Mouse (Mus musculus): ENCODE results near the gene Ptk6.
"Not testable (repeated sequence)": the region's sequence is repeated elsewhere in the genome, so short reads cannot be mapped to it uniquely, and the experiment has no call there.

The Ptk6 gene

DNA sequence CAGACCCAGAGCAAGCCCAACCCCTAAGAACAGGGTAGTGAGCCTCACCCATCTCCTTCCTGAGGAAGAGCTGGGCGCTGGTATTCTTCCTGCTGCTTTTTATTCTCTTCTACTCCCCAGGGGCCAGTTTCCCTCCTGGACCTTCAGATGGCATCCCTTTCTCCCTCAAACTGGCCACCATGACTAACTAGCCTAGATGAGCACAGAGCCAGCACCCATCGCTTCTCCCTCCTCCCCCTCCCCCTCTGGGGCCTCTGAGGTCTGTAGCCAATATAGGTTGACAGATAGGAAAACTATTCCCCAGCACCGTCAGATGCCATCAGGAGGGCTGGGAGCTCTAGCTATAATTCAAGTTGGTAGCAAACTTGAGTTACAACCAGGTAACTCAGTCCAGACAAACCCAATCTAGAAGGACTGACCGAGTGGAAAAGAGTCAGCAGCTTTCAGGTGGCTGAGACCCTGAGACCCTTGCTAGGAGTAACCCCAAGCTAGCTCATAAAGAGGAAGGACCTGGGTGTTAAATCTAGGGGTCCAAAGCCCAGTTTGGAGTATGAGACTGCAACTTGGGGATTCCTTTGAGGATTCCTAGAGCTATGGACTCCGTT lies 16.4 kb upstream of the Ptk6 start:
- peak in 1 of 2 experiments; percentile 15 for DNase-seq

DNA sequence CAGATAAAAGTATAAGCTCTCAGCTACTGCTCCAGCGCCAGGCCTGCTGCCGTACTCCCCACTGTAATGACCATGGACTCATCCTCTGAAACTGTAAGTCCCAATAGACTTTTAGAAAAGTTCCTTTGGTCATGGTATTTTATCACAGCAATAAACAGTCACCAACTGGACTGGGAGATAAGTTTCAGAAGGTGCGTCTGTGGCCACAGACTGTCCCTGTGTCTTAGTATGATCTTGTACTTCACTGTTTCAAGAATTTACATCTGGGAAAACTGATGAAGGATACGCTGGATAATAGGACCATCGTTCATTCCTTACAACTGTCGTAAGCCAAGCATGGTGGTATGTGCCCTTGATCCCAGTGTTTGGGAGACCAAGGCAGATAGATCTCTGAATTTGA lies 13.4 kb upstream of the Ptk6 start:
- DNase-seq = no peak

DNA sequence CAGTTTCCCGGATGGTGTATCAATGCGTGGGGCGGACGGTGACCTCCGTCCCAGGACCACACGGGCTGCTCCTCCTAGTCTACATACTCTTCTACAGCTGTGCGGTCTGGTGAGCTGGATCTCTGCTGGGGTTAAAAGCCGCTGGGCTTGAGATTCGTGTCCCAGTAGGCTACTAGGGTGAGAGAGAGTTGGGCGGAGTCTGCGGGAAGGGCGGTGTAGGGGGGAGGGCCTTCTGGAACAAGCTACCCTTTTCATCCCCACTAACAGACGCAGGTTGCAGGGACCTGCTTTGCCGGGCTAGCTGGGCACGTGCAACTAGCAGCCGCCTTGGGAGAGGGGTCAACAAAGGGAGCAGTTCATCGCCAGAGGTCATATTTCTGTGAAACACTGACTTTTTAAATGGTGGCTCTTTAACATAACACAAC lies 10.4 kb upstream of the Ptk6 start, which contains the start of gene Srms:
Gene Srms (minus strand): TSS at position 165 of the 425 bp plus-strand sequence.
- peak; percentile 61 to 72 for DNase-seq

DNA sequence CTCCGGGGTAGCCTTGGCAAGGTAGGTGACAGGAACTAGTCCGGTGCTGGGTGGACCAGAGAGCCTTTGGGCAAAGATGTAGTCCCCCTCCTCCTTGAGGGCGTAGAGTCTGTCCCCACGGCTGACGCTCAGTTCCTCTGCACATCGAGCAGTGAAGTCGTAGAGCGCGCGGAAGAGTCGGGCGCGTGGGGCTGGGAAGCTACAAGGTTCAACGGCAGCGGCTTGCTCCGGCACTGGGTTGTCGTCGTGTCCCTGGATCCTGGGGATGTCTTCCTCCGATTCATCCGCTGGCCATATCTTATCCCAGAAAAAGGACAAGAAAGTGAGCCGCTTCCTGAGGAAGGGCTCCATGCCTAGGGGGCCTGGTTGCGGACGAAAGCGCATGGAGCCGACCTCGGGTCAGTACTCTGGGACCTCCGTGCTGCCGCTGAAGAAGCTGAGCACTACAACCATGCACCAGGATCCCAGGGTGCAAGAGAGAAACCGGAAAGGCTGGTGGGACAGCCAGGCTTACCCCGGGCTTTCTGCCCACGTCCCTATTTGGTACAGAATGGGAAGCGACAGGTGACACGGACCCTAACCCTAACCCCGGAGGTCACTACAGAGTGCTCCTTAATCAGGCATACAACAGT lies 9.9 kb upstream of the Ptk6 start:
- DNase-seq = peak; percentile 17 to 43

DNA sequence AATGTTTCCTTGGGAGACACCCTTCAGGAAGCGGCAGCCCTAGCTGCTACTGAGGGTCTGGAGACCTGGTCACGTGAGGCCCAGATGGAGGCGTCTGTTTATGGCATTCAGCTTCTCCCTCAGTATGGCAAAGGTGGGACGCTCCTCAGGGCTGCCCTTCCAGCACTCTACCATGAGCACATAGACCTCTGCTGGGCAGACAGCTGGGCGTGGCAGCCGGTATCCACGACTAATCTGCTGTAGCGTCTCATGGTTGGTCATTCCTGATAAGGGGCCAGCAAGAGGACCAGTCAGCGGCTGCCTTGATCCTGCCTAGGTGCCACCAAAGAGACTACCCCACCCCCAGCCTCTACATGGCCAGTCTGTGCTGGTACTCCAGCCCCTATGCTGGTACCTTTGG lies 3.5 kb upstream of the Ptk6 start:
- peak in 1 of 2 experiments; percentile 24 for DNase-seq

DNA sequence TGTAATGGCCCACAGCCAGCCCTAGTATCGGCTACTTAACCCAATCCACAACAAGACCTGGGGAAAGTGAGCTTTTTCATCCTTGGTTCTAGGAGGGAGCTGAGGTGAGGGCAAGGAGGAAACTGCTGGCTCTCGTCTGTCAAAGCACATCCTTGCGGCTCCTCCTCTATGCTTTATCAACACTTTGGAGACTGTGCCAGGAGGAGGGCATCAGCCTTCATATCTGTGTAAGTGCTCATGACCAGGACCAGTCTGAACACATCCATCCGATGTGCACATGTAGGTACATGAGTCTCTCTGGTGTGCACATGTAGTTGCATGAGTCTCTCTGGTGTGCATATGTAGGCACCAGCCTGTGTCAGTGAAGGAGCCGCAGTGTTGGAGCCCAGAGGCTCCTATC lies 3.1 kb upstream of the Ptk6 start:
- DNase-seq = no peak

DNA sequence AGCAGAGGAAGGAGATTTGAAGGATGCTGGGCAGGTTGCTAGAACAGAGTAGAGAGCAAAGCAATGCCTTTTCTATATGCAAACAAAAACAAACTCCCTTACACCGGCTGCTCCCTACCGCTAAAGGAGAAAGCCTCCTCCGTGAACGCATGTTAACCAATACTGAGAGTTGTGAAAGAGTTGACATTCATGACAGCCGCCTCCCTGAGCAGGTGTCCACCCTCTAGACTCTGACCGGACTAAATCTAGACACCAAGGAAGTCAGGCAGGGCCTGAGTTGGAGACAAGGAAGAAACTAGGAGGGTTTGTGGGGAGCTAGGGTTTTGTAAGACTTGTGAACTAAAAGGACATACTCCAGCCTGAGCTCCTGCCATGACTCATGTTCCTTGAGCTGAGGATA lies 297 bp upstream of the Ptk6 start:
- DNase-seq = no peak

DNA sequence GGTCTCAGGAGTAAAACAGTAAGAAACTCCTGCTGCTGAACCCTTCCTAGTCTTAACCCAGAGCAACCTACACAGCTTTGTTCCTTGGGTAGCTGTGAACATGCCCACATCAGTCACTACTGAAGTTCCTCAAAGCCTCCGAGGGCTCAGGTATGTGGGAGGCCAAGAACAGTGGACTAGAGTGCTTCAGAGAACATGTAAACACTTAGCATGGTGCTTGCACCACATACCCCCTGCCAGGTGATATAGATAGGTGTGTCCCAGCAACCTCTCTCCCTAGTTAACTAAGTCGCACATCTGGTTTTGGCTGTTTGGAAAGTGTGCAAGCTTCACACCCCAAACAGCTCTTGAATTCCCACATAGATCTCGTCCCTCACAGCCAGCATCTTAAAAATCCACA lies 983 bp downstream of the Ptk6 start:
- no peak for DNase-seq

DNA sequence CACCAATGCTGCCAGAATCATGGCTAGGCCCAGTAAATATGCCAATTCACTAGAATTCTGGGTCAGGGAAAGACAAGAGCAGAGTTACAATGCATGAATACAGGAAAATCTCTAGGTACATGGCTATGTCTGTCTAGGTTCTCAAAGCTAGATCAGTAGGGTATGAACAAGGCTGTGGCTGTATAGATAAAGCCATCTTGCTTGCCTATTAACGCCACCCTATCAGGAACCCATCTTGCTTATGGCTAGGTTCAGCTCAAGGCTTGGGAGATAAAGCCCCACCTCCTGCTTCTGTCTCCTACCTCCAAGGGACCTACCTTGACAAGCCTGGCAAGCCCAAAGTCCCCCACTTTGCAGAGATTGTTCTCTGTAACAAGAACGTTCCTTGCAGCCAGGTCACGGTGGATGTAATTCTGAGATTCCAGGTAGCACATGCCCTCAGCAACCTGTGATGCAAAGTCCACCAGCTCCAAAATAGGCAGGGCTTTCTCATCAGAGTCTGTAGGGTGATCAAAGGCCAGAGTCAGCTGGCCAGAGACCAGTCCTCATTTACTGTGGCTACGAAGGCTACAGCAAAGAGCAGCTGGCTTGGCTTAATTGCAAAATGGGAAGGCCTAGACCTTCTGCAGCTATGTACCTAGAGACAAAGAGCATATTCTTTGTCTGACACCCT lies 5.8 kb downstream of the Ptk6 start:
- peak; percentile 54 to 73 for DNase-seq

DNA sequence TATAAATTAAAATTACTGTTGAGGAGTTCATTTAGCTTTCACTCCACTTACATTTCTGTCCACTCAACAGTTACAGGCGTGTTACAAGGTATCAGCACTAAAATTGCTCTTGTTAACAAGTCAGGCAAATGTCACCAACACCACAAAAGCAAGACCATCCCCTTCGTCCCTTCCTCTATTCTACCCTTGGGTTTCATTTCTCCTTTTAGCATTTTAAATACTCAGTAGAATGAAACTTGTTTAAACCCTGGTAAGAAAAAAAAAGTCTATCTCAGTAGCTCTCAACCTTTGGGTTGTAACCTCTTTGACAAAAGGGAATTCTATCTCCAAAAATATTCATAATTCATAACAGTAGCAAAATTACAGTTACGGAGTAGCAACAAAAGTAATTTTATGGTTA lies 9.5 kb downstream of the Ptk6 start:
- no peak for DNase-seq

DNA sequence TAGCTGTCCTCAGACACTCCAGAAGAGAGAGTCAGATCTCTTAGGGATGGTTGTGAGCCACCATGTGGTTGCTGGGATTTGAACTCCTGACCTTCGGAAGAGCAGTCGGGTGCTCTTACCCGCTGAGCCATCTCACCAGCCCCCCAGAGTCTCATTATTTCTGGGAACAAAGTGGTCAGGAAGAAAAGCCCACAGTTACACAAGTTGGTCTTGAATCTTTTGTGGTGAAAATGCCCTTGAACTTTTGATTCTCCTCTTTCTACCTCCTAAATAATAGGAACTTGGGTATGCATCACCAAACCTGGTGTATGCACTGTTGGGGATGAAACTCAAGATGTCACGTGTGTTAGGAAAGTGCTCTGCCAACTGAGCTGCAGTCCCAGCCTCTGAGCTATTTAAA lies 10.7 kb downstream of the Ptk6 start:
- DNase-seq = no peak

DNA sequence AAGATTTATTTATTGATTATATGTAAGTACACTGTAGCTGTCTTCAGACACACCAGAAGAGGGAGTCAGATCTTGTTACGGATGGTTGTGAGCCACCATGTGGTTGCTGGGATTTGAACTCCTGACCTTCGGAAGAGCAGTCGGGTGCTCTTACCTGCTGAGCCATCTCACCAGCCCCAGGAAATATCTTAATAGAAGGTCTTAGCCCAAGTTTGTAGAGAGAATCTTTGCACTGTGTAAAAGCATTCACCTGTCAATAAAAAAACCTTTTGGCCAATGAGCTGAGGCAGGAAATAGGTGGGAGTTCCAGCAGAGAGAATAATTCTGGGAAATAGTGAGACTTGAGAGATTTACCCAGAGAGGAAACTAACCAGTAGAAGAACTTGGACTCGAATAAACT lies 11.2 kb downstream of the Ptk6 start:
- not testable (repeated sequence) for DNase-seq

DNA sequence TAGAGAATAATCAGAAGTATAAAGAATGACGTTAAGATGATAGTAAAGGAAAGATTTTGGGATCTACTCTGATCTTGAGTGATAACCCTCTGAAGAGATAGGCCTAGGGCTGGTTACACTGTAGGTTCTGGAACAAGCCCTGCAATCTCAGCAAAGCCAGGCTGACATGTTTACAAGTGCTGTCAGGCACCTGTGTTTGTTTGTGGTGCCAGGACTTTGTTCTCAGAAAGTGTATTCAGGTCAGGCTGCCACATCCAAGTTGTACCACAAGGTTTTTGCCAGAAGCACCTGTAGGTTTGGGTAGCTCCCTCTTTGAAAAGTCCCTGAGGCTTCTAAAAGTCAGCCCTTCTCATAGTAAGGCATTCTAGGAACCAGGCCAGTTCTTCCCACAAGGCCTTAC lies 13.3 kb downstream of the Ptk6 start:
- no peak for DNase-seq

DNA sequence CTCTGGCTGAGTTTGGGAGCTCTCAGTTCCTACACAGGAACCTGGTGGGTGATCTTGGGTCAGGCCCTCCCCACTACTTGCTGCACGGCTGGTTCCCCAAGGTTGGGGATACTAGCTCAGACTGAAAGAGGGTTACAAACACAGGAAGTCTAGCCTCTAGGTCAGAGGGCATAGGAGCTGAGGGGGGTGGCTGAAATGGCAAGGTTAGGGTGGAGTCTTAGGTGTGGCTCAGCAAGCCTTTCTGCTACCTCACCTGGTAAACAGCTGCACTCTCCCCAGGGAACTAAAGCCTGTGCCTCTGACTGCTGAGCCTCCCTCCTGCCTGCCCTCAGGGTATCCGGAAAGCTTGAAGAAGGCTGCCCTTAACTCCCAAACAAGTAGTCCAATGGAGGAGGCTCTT lies 13.9 kb downstream of the Ptk6 start:
- DNase-seq = peak in 1 of 2 experiments; percentile 4

DNA sequence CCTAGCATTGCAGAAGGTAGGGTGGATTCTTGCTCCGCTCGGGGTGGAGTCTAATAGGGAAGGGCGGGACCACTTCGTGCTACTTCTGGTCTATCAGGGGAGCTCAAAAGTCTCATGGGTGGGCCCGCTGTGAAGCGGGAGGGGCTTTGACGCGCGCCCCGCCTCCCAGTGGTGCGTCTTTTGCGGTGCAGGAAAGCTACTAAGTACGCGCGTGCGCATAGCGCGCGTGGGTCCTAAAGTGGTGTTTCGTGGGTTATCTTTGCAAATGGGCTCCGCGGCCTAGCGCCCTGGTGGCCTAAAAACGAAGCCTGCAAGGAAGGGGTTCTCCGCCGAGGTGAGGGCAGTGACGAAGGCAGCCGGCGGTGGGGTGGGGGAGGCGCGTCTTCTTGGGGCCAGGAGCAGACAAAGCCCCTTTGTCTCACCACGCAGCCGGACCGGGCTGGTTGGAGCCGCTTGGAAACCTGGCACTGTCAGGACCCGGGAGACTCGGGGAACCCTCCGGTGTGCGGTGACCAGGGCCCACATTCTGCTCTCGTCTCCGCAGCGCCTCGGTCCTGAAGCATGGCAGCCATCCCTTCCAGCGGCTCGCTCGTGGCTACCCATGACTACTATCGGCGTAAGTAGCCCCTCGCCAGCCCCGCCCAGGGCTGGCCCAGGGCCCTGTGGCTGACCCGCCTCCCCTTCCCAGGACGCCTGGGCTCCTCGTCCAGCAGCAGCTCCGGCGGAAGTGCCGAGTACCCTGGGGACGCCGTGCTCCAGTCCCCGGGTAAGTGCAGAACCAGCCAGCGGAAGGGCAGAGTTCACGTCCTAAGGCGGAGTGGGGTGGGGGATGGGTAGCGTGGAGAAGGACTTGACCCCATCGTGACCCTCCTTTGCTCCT lies 15.2 kb downstream of the Ptk6 start, which contains the start of gene Ppdpf:
Gene Ppdpf (plus strand): TSS at position 127 of the 880 bp plus-strand sequence.
- DNase-seq = peak; percentile 95 to 97

DNA sequence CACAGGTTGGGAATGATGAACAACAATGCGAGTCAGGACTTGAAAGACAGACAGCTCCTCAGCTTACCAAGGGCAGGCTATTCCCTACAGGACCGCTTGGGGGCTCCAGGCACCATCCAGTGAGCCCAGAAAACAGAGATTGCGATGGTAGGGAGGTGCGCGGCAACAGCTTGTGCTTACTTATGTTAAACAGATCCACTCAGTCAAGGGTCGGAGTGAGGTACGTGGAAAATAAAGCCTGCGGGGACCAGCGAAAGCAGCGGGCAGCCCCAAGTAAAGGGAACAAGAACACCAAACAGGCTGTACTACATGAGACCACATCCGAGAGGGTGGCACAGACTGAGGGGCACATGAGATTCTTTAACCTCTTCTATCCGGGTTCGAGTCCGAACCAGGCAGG lies 16.0 kb downstream of the Ptk6 start:
- peak; percentile 90 to 91 for DNase-seq

DNA sequence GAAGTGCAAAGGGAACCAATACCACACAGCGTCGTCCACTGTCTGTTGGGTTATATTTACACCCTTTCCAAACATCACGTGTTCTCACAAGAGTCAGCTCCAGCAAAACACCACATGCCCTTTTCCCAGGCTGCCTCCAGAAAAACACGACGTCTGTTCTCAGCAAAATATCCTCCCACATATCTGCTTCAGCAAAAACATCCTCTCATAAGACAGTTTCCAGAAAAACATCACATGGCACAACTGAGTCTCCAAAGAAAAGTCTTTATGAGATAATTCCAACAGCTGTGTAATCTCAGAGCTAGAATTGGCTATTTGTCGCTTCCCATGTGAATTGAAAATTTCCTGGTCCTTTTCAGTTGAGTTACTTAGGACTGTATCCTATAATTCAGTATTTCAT lies 21.7 kb downstream of the Ptk6 start:
- DNase-seq = no peak

DNA sequence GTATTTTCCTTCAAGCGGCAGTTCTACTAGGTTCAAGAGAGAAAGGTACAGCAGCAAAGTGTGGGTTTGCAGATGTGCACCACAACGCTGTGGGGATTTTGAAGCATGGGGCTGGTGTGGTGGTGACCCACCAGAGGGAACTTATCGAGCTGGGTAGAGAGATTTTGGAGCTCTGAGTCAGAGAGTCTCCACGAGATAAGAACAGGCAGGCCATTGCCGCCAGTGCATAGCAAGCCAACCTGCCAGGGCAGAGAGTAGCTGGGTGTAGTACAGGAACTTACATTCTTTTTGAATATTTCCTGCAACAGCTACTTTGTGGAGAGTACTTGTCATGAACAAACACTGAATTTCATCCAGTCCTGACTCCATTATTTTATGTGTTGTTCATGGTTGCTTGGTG lies 24.1 kb downstream of the Ptk6 start:
- no peak for DNase-seq

DNA sequence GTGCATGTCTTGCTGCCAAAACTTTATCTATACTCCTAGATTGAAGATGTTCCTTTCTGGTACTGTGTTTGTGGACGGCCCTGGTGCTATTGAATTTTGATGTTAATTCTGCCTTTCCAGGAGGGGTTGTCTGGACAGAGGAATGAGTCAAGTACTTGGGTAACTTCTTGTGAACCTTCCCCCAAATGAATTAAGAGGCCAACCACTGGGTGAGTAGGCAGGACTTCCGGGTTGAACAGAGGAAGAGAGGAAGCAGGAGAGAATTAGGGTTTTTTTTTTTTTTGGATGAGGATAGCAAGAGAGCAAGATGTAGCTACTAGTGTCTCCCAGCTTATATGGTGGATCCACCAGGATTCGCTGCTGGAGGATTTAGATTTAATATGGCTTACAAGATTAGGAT lies 24.6 kb downstream of the Ptk6 start:
- no peak for DNase-seq

DNA sequence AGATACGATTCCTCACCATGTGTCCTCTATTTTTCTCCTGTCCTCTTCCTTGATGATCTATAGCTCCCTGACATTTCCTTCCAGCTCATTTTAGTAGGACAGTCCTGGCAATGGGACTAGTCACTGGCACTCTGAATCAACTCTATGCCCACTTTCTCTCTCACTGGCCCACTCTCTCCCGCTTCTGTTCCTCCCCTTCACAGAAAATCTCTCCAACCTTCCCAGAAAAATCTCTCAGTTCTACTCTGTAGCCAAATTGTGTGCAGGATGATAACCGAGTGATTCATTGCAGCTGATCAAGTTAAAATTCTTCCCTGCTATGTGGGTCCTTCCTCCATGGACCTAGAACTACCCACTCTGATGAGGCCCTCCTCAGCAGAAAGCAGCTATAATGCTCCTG lies 27.9 kb downstream of the Ptk6 start:
- no peak for DNase-seq

DNA sequence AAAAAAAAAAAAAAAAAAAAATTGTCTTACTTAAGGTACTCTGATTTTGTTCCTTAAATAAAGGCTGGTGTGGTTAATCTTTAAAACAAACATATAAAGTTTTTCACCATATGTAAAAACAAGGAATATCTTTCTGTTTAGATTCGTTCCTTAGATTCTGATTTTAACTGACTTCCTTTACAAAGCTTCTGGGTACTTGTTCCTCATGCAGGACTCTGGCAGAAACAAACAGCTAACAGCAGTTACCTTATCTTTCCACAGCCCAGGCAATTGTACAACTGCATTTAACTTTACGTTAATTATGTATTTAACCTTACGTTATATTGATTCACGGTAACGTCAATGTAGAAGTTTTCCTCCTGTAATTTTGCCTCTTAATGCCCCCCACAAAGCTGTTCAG lies 36.1 kb downstream of the Ptk6 start:
- DNase-seq = no peak

DNA sequence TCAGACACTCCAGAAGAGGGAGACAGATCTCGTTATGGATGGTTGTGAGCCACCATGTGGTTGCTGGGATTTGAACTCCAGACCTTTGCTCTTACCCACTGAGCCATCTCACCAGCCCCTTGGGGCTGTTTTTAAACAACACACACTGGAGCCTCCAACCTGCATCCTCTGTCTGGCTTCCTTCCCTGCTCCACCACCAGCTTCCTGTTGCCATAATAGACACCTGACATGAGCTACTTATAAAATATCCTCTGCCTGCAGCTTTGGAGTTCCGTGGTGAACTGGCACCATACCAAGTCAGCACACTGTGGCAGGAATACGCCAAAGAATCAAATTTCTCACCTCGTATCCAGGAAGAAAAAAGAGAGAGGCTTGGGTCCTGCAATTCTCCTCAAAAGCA lies 41.8 kb downstream of the Ptk6 start:
- no peak for DNase-seq

DNA sequence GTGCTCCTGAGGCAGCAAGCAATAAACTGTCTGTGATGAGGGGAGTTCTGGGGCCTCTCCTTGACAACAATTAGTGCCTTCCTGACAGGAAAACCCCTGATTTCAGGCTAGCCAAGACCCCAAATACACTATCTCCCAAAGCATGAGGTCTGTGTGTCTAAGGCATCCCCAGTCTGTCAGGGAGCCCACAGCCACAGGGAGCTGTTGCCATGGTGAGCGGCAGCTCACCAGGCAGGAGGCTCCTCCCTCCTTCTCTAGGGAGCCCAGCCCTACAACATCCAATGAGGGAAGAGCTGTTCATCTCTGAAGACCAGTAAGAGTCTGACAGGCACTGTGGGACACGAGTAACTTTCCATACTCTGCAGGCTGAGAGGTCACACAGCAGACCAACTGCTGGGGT lies 42.8 kb downstream of the Ptk6 start:
- DNase-seq = no peak

All from kidney, postnatal 25 days (tissue).